Mouse (Mus musculus): ENCODE data around the gene Orm3.

- no peak for TF ChIP-seq POLR2A (IDR thresholded peaks at IDR 0.05; ENCODE audit: borderline replicate concordance, extremely low read depth, insufficient read depth, insufficient read length, poor library complexity, severe bottlenecking)
- TF ChIP-seq CTCF (IDR thresholded peaks at IDR 0.05; ENCODE audit: borderline replicate concordance, extremely low read depth, insufficient read depth, insufficient read length), result peak; percentile 46; the same call in 1 of the 2 replicates
These were observed 21.5 kb downstream of the Orm3 start for GRCm38 (mm10) chr4:63377483-63377882.

All from brain, embryonic 14.5 days (tissue).